Mouse (Mus musculus) megakaryocyte progenitor cell, adult 5-6 weeks (primary cell): ENCODE results near the gene Fam104a. TPM values are rescaled to one million over a fixed set of nuclear protein-coding genes. Genes with fewer than 3 reads are reported as not detected.

Experiments used
- ATAC-seq: replicated peaks from 2 replicates; pipeline ENCODE4 v1.8.0; 2016; ENCODE audit warnings: mild to moderate bottlenecking, moderate TSS enrichment, inconsistent platforms; ENCODE audit not compliant: poor library complexity
- total RNA-seq, 2 experiments: library from RNA; stranded (forward) in 1 of 2; stranded (reverse) in 1 of 2; fragments of 157-497, 149-512 nt in 1 of 2; fragments of 200-1000 nt in 1 of 2; gene quantifications; 2 replicates each; pipeline versions ENCODE4 v1.2.3 to v1.2.4; 2015 to 2017

Fam104a gene
- total RNA-seq (2015) (12.3 and 13.7 TPM in 2 replicates), total RNA-seq (2017) (16.0 and 20.0 TPM in 2 replicates)

GRCm38 (mm10) chr11:113683957-113684706 is at the start of gene Fam104a, which contains the start of gene D11Wsu47e:
TSS of gene Fam104a (minus strand) at chr11:113684155.
TSS of gene D11Wsu47e (plus strand) at chr11:113684412.
- peak; percentile 84 for ATAC-seq

GRCm38 (mm10) chr11:113731945-113732612 is 48.1 kb upstream of the Fam104a start:
- ATAC-seq = no peak

- ATAC-seq = no peak
These were observed 46.9 kb upstream of the Fam104a start for GRCm38 (mm10) chr11:113730879-113731278.

GRCm38 (mm10) chr11:113729917-113730316 is 46.0 kb upstream of the Fam104a start:
- ATAC-seq = no peak

GRCm38 (mm10) chr11:113729239-113729638 is 45.3 kb upstream of the Fam104a start:
- no peak for ATAC-seq

GRCm38 (mm10) chr11:113727992-113728391 is 44.0 kb upstream of the Fam104a start:
- no peak for ATAC-seq

- ATAC-seq = no peak
These were observed 43.3 kb upstream of the Fam104a start for GRCm38 (mm10) chr11:113726994-113727888.

- ATAC-seq = no peak
These were observed 41.5 kb upstream of the Fam104a start for GRCm38 (mm10) chr11:113725235-113726048.

GRCm38 (mm10) chr11:113722405-113723090 is 38.6 kb upstream of the Fam104a start:
- no peak for ATAC-seq

- ATAC-seq = no peak
These were observed 33.9 kb upstream of the Fam104a start for GRCm38 (mm10) chr11:113717767-113718424.

GRCm38 (mm10) chr11:113716132-113716531 is 32.2 kb upstream of the Fam104a start:
- ATAC-seq = no peak

GRCm38 (mm10) chr11:113715078-113715674 is 31.2 kb upstream of the Fam104a start:
- ATAC-seq = peak; percentile 92

GRCm38 (mm10) chr11:113711061-113711460 is 27.1 kb upstream of the Fam104a start:
- no peak for ATAC-seq

GRCm38 (mm10) chr11:113710257-113710777 is 26.4 kb upstream of the Fam104a start:
- no peak for ATAC-seq

GRCm38 (mm10) chr11:113709731-113710256 is 25.8 kb upstream of the Fam104a start, which contains the start of gene Cpsf4l:
TSS of gene Cpsf4l (minus strand) at chr11:113710017.
- no peak for ATAC-seq

GRCm38 (mm10) chr11:113709272-113709671 is 25.3 kb upstream of the Fam104a start:
- no peak for ATAC-seq

GRCm38 (mm10) chr11:113708629-113709213 is 24.8 kb upstream of the Fam104a start:
- no peak for ATAC-seq
